Mouse (Mus musculus) stomach, postnatal 0 days (tissue): ENCODE data around the gene Ptpn20. TPM values are rescaled to one million over a fixed set of nuclear protein-coding genes. Genes with fewer than 3 reads are reported as not detected.

Experiments
- ATAC-seq: fragments of 200-750 bp; cut with Nextera tagmentation; 2 replicates; pipeline ENCODE4 v1.8.0; 2017; ENCODE audit not compliant: low FRiP score, low TSS enrichment
- DNase-seq: peaks from one replicate; pipeline ENCODE4 v3.0.0-alpha.2; 2016; ENCODE audit warnings: low spot score
- H3K27ac ChIP-seq: fragments of 300-500 bp; sonication (generic); replicated peaks from 2 replicates; pipeline ENCODE4 v1.5.1; 2014; ENCODE audit warnings: mild to moderate bottlenecking, control low read depth
- H3K27me3 ChIP-seq: fragments of 300-500 bp; sonication (generic); 2 replicates; pipeline ENCODE4 v1.6.1; 2014; ENCODE audit warnings: low read length; ENCODE audit not compliant: control insufficient read depth, insufficient read depth
- H3K36me3 ChIP-seq: fragments of 300-500 bp; sonication (generic); 2 replicates; pipeline ENCODE4 v1.6.1; 2014; ENCODE audit warnings: low read length, mixed read lengths; ENCODE audit not compliant: control insufficient read depth, insufficient read depth
- H3K4me1 ChIP-seq: fragments of 300-500 bp; sonication (generic); replicated peaks from 2 replicates; pipeline ENCODE4 v1.6.1; 2014; ENCODE audit warnings: antibody characterized with exemption; ENCODE audit not compliant: control insufficient read depth, insufficient read depth
- H3K4me2 ChIP-seq: fragments of 300-500 bp; sonication (generic); replicated peaks from 2 replicates; pipeline ENCODE4 v1.6.1; 2014; ENCODE audit warnings: low read depth, mild to moderate bottlenecking, control low read depth, moderate library complexity
- H3K4me3 ChIP-seq: fragments of 300-500 bp; sonication (generic); 2 replicates; pipeline ENCODE4 v1.5.1; 2014; ENCODE audit warnings: low read depth, low read length, control low read depth
- H3K9ac ChIP-seq: fragments of 300-500 bp; sonication (generic); 2 replicates; pipeline ENCODE4 v1.6.1; 2014; ENCODE audit warnings: mild to moderate bottlenecking, low read length, control low read depth, mixed read lengths
- H3K9me3 ChIP-seq: fragments of 300-500 bp; sonication (generic); 2 replicates; pipeline ENCODE4 v1.6.1; 2016; ENCODE audit warnings: low read length; ENCODE audit not compliant: control insufficient read depth
- CTCF ChIP-seq: IDR thresholded peaks from 2 replicates; pipeline ENCODE4 v1.5.1; 2016; ENCODE audit warnings: antibody characterized with exemption, low read depth, mild to moderate bottlenecking, moderate library complexity
- EP300 ChIP-seq: optimal IDR thresholded peaks from 2 replicates; pipeline ENCODE3; 2016; ENCODE audit warnings: antibody characterized with exemption
- WGBS: fragments of 180-500 bp; shearing (Covaris S2); extraction: QIAGEN DNeasy Blood & Tissue Kit; methylation state at CpG from one replicate; pipeline ENCODE4 v1.1.7; 2014; 5-methylcytosine and 5-hydroxymethylcytosine counted together
- polyA plus RNA-seq: library from polyadenylated mRNA; unstranded; fragments of >200 nt; fragmentation: Nextera tagmentation; extraction: Ambion mirVana; gene quantifications from 2 replicates; pipeline ENCODE4 v1.2.1, GENCODE M21; 2015

Gene Ptpn20
- polyA plus RNA-seq, 1 experiment from 2014 or later: 0.07 TPM

GRCm38 (mm10) chr14:33573643-33574042 is 15.4 kb upstream of the Ptpn20 start:
- no peak overlapping the region for H3K4me3 ChIP-seq
- ATAC-seq: no peak
- H3K9ac ChIP-seq: no peak overlapping the region
- no peaks in the 10 kb centered on the region for H3K9me3 ChIP-seq
- no peak overlapping the region for H3K27ac ChIP-seq
- H3K36me3 ChIP-seq: no peaks in the 10 kb centered on the region
- DNase-seq: no peak
- no peak overlapping the region for H3K4me2 ChIP-seq
- TF ChIP-seq CTCF (no peak), EP300 (no peak)
- no peaks in the 10 kb centered on the region for H3K4me1 ChIP-seq
- H3K27me3 ChIP-seq: no peaks in the 10 kb centered on the region
- 80% methylated on average over 3 of the region's 3 CpGs for WGBS

GRCm38 (mm10) chr14:33579771-33580484 is 9.1 kb upstream of the Ptpn20 start:
- TF ChIP-seq CTCF: 0 out of 2 replicates have a peak, but pooled peaks have one; percentile 10
- TF ChIP-seq EP300: no peak

GRCm38 (mm10) chr14:33598376-33599130 is 9.5 kb downstream of the Ptpn20 start:
- H3K36me3 ChIP-seq: no peaks in the 10 kb centered on the region
- H3K9ac ChIP-seq: no peak overlapping the region
- no peak for TF ChIP-seq EP300
- no peak for TF ChIP-seq CTCF
- H3K27ac ChIP-seq: no peak overlapping the region
- H3K9me3 ChIP-seq: no peaks in the 10 kb centered on the region
- no peak overlapping the region for H3K4me3 ChIP-seq
- 84% methylated on average over 9 of the region's 9 CpGs for WGBS
- H3K4me2 ChIP-seq: no peak overlapping the region
- H3K4me1 ChIP-seq: no peaks in the 10 kb centered on the region
- no peak for ATAC-seq
- no peak for DNase-seq
- no peaks in the 10 kb centered on the region for H3K27me3 ChIP-seq

More at GRCm38 (mm10) chr14:33579771-33580484, 9.1 kb upstream of the Ptpn20 start:
- H3K4me1 ChIP-seq: no peaks in the 10 kb centered on the region
- no peaks in the 10 kb centered on the region for H3K9me3 ChIP-seq
- no peaks in the 10 kb centered on the region for H3K36me3 ChIP-seq
- H3K27me3 ChIP-seq: no peaks in the 10 kb centered on the region
- no peak overlapping the region for H3K27ac ChIP-seq
- DNase-seq (no peak), ATAC-seq (no peak)
- no peak overlapping the region for H3K4me3 ChIP-seq
- WGBS: 62% methylated on average over 7 of the region's 7 CpGs
- H3K4me2 ChIP-seq: no peak overlapping the region
- no peak overlapping the region for H3K9ac ChIP-seq

- Histone ChIP-seq H3K9ac (no peak overlapping the region), H3K27me3 (no peaks in the 10 kb centered on the region), H3K4me3 (no peak overlapping the region), H3K9me3 (no peaks in the 10 kb centered on the region), H3K4me2 (no peak overlapping the region), H3K4me1 (no peaks in the 10 kb centered on the region), H3K27ac (no peak overlapping the region), H3K36me3 (no peaks in the 10 kb centered on the region)
- ATAC-seq (no peak), DNase-seq (no peak)
- TF ChIP-seq CTCF (no peak), EP300 (no peak)
- 77% methylated on average over 10 of the region's 10 CpGs for WGBS
Measured at GRCm38 (mm10) chr14:33607431-33607830, 18.4 kb downstream of the Ptpn20 start.

GRCm38 (mm10) chr14:33625036-33625435 is 36.0 kb downstream of the Ptpn20 start:
- H3K9ac ChIP-seq: no peak overlapping the region
- 74% methylated on average over 3 of the region's 3 CpGs for WGBS
- no peaks in the 10 kb centered on the region for H3K4me1 ChIP-seq
- H3K36me3 ChIP-seq: no peaks in the 10 kb centered on the region
- no peaks in the 10 kb centered on the region for H3K27me3 ChIP-seq
- no peaks in the 10 kb centered on the region for H3K9me3 ChIP-seq
- no peak overlapping the region for H3K27ac ChIP-seq
- H3K4me3 ChIP-seq: no peak overlapping the region
- H3K4me2 ChIP-seq: no peak overlapping the region
- no peak for TF ChIP-seq CTCF
- no peak for TF ChIP-seq EP300
- no peak for DNase-seq
- ATAC-seq: no peak
